Mouse (Mus musculus): ENCODE results near the gene Map7. TPM values are rescaled to one million over a fixed set of nuclear protein-coding genes. Genes with fewer than 3 reads are reported as not detected.

Gene Map7
- polyA plus RNA-seq, 1 experiment from 2014 or later, result 44.7 TPM

GRCm38 (mm10) chr10:20149121-20149834 lies 1.0 kb downstream of the Map7 start:
- no peaks in the 10 kb centered on the region for H3K36me3 ChIP-seq (ENCODE audit: control insufficient read depth, insufficient read depth, low read length)
- peak overlapping the region; percentile 78 for H3K27ac ChIP-seq (ENCODE audit: low read length)
- peak overlapping the region; percentile 90 for H3K4me2 ChIP-seq (ENCODE audit: low read depth, low read length)
- H3K9ac ChIP-seq (ENCODE audit: low read depth, low read length), result peak overlapping the region; percentile 86
- peak overlapping the region; percentile 83 for H3K4me3 ChIP-seq (ENCODE audit: low read length)
- H3K9me3 ChIP-seq (ENCODE audit: control insufficient read depth, low read length), result no peaks in the 10 kb centered on the region
- under 1% methylated on average over 65 of the region's 74 CpGs for WGBS
- peaks cover 5% of the 10 kb centered on the region; the same call in 1 of the 2 replicates for H3K4me1 ChIP-seq (ENCODE audit: control insufficient read depth, insufficient read depth, low read length)
- peak; percentile 64 for ATAC-seq
- H3K27me3 ChIP-seq (replicated peaks; ENCODE audit: control insufficient read depth, insufficient read depth, low read length), result peaks cover 7% of the 10 kb centered on the region; the same call in 1 of the 2 replicates

GRCm38 (mm10) chr10:20149835-20150355 lies 1.6 kb downstream of the Map7 start:
- ATAC-seq, result no peak
- peaks cover 5% of the 10 kb centered on the region; the same call in 1 of the 2 replicates for H3K4me1 ChIP-seq (ENCODE audit: control insufficient read depth, insufficient read depth, low read length)
- H3K36me3 ChIP-seq (ENCODE audit: control insufficient read depth, insufficient read depth, low read length), result no peaks in the 10 kb centered on the region
- peak overlapping the region; percentile 78; the same call in 1 of the 2 replicates for H3K27ac ChIP-seq (ENCODE audit: low read length)
- peak overlapping the region; percentile 83 for H3K4me3 ChIP-seq (ENCODE audit: low read length)
- WGBS, result 6% methylated on average over 13 of the region's 13 CpGs
- H3K4me2 ChIP-seq (ENCODE audit: low read depth, low read length), result peak overlapping the region; percentile 90
- H3K27me3 ChIP-seq (replicated peaks; ENCODE audit: control insufficient read depth, insufficient read depth, low read length), result peaks cover 7% of the 10 kb centered on the region; the same call in 1 of the 2 replicates
- H3K9me3 ChIP-seq (ENCODE audit: control insufficient read depth, low read length), result no peaks in the 10 kb centered on the region
- peak overlapping the region; percentile 86 for H3K9ac ChIP-seq (ENCODE audit: low read depth, low read length)

- ATAC-seq, result no peak
- peaks cover 5% of the 10 kb centered on the region for H3K4me1 ChIP-seq (ENCODE audit: control insufficient read depth, insufficient read depth, low read length)
- H3K27me3 ChIP-seq (replicated peaks; ENCODE audit: control insufficient read depth, insufficient read depth, low read length), result peaks cover 7% of the 10 kb centered on the region; the same call in 1 of the 2 replicates
- no peak overlapping the region for H3K27ac ChIP-seq (ENCODE audit: low read length)
- H3K4me3 ChIP-seq (ENCODE audit: low read length), result no peak overlapping the region
- H3K9me3 ChIP-seq (ENCODE audit: control insufficient read depth, low read length), result no peaks in the 10 kb centered on the region
- H3K4me2 ChIP-seq (ENCODE audit: low read depth, low read length), result no peak overlapping the region
- H3K36me3 ChIP-seq (ENCODE audit: control insufficient read depth, insufficient read depth, low read length), result no peaks in the 10 kb centered on the region
- 83% methylated on average over 1 of the region's 1 CpGs for WGBS
- H3K9ac ChIP-seq (ENCODE audit: low read depth, low read length), result no peak overlapping the region
These were observed 3.9 kb downstream of the Map7 start for GRCm38 (mm10) chr10:20152131-20152530.

DNA sequence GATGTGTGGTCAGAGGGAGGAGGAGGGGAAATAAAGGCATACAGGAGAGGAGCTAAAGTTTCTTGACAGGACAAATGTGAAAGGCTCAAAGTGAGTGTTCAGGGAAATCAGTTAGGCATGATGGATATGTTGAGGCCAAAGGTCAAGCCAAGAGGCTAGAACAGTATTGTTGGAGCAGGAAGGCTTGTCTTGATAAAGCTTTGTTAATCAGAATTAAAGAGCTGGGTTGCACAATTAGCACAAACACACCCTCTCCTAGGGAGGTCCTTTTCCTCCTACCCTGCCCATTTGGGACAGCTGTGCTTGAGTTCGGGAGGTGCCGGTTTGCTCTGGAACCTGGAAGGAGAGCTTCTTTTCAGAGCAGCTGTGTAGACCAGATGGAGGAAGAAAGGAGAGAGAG lies 5.2 kb downstream of the Map7 start:
- Histone ChIP-seq H3K9me3 (ENCODE audit: control insufficient read depth, low read length) (no peaks in the 10 kb centered on the region), H3K4me1 (ENCODE audit: control insufficient read depth, insufficient read depth, low read length) (peaks cover 5% of the 10 kb centered on the region), H3K4me2 (ENCODE audit: low read depth, low read length) (no peak overlapping the region), H3K4me3 (ENCODE audit: low read length) (no peak overlapping the region), H3K9ac (ENCODE audit: low read depth, low read length) (no peak overlapping the region), H3K27ac (ENCODE audit: low read length) (peak overlapping the region; percentile 74), H3K36me3 (ENCODE audit: control insufficient read depth, insufficient read depth, low read length) (no peaks in the 10 kb centered on the region), H3K27me3 (replicated peaks; ENCODE audit: control insufficient read depth, insufficient read depth, low read length) (peaks cover 5% of the 10 kb centered on the region; the same call in 1 of the 2 replicates)
- ATAC-seq, result peak; percentile 45
- WGBS, result 52% methylated on average over 2 of the region's 2 CpGs

DNA sequence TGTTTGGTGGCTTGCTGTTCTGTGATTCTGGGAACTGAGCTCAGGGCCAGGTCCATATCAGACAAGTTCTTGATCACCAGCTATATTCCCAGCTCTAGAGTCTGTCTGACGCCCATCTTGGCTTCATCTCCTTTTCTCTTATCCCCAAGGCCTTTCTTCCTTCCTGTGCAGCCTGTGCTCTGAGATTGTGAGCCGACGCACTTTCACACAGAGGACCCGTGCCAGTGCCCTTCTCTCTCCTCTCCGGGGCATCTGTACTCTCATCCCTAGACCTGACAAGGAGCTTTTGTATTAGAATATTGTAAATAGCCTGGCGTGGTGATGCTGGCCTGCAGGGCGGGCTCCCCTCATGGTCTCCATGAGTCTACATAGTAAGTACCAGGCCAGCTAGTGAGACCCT lies 7.1 kb downstream of the Map7 start:
- no peak for ATAC-seq
- Histone ChIP-seq H3K4me3 (ENCODE audit: low read length) (no peak overlapping the region), H3K4me1 (ENCODE audit: control insufficient read depth, insufficient read depth, low read length) (peaks cover 5% of the 10 kb centered on the region), H3K36me3 (ENCODE audit: control insufficient read depth, insufficient read depth, low read length) (no peaks in the 10 kb centered on the region), H3K9ac (ENCODE audit: low read depth, low read length) (no peak overlapping the region), H3K9me3 (ENCODE audit: control insufficient read depth, low read length) (no peaks in the 10 kb centered on the region), H3K27ac (ENCODE audit: low read length) (no peak overlapping the region), H3K4me2 (ENCODE audit: low read depth, low read length) (no peak overlapping the region), H3K27me3 (replicated peaks; ENCODE audit: control insufficient read depth, insufficient read depth, low read length) (no peaks in the 10 kb centered on the region)
- 73% methylated on average over 7 of the region's 7 CpGs for WGBS

DNA sequence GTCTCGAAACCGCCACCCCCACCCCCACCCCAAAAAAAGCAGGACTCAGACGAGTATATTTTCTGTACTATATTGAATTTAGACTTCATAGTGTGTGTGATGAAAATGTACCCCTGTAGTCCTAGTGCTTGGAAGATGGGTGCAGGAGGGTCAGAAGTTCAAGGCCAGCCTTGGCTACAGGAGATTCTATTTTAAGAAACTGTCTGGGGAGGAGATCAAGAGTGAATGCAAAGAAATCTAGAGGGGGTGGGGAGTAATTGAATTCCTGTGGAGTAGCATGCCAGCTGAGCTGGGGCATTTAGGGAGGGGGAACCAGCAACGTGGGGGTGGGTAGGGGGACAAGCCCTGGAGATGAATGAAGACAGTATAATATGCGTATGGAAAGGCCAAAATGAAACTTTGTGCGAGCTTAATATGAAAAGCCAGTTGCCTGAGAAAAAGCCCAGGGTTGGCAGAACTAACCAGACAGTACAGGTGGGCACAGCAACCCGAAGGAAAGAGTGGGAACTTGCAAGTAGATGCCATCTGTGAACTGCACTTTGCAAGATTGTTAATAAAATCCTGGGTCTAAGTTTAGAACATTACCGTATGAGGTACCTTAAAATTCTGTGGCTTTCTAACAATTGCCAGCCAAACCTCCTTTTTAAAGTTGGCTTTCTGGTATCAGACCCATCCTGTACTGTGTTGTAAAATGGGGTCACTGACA lies 8.9 kb downstream of the Map7 start:
- Histone ChIP-seq H3K4me3 (ENCODE audit: low read length) (no peak overlapping the region), H3K4me2 (ENCODE audit: low read depth, low read length) (no peak overlapping the region), H3K27me3 (replicated peaks; ENCODE audit: control insufficient read depth, insufficient read depth, low read length) (no peaks in the 10 kb centered on the region), H3K36me3 (ENCODE audit: control insufficient read depth, insufficient read depth, low read length) (no peaks in the 10 kb centered on the region), H3K9ac (ENCODE audit: low read depth, low read length) (no peak overlapping the region), H3K4me1 (ENCODE audit: control insufficient read depth, insufficient read depth, low read length) (peaks cover 11% of the 10 kb centered on the region), H3K27ac (ENCODE audit: low read length) (no peak overlapping the region), H3K9me3 (ENCODE audit: control insufficient read depth, low read length) (no peaks in the 10 kb centered on the region)
- no peak for ATAC-seq
- WGBS, result 77% methylated on average over 8 of the region's 8 CpGs

GRCm38 (mm10) chr10:20158756-20159155 lies 10.5 kb downstream of the Map7 start:
- Histone ChIP-seq H3K27ac (ENCODE audit: low read length) (no peak overlapping the region), H3K9me3 (ENCODE audit: control insufficient read depth, low read length) (no peaks in the 10 kb centered on the region), H3K36me3 (ENCODE audit: control insufficient read depth, insufficient read depth, low read length) (no peaks in the 10 kb centered on the region), H3K4me3 (ENCODE audit: low read length) (no peak overlapping the region), H3K4me2 (ENCODE audit: low read depth, low read length) (no peak overlapping the region), H3K4me1 (ENCODE audit: control insufficient read depth, insufficient read depth, low read length) (peaks cover 14% of the 10 kb centered on the region), H3K27me3 (replicated peaks; ENCODE audit: control insufficient read depth, insufficient read depth, low read length) (no peaks in the 10 kb centered on the region), H3K9ac (ENCODE audit: low read depth, low read length) (no peak overlapping the region)
- ATAC-seq, result no peak
- WGBS, result 61% methylated on average over 4 of the region's 4 CpGs

DNA sequence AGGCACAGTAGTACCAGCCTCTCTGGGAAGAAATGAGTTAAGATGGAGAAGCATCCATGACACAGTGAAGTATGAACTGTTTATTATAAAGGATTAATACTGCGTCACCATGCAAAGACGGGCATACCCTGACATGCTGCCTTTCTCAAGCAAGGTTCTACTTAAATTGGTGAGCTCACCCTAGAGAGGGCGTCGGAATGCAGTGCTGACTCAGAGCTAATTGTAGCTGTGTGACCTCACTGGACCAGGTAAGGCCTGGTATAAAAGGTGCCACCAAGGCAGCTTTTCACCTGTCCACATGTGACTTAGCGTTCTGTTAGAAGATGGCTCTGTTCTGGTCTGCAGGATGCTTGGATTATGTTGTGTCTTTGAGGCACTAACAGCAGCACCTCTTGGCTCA lies 11.0 kb downstream of the Map7 start:
- H3K4me2 ChIP-seq (ENCODE audit: low read depth, low read length), result no peak overlapping the region
- H3K9me3 ChIP-seq (ENCODE audit: control insufficient read depth, low read length), result no peaks in the 10 kb centered on the region
- no peak overlapping the region for H3K27ac ChIP-seq (ENCODE audit: low read length)
- H3K4me3 ChIP-seq (ENCODE audit: low read length), result no peak overlapping the region
- no peaks in the 10 kb centered on the region for H3K27me3 ChIP-seq (replicated peaks; ENCODE audit: control insufficient read depth, insufficient read depth, low read length)
- WGBS, result 84% methylated on average over 5 of the region's 5 CpGs
- H3K36me3 ChIP-seq (ENCODE audit: control insufficient read depth, insufficient read depth, low read length), result no peaks in the 10 kb centered on the region
- no peak for ATAC-seq
- H3K4me1 ChIP-seq (ENCODE audit: control insufficient read depth, insufficient read depth, low read length), result peaks cover 10% of the 10 kb centered on the region
- H3K9ac ChIP-seq (ENCODE audit: low read depth, low read length), result no peak overlapping the region

GRCm38 (mm10) chr10:20160914-20161313 lies 12.6 kb downstream of the Map7 start:
- Histone ChIP-seq H3K27me3 (replicated peaks; ENCODE audit: control insufficient read depth, insufficient read depth, low read length) (no peaks in the 10 kb centered on the region), H3K36me3 (ENCODE audit: control insufficient read depth, insufficient read depth, low read length) (no peaks in the 10 kb centered on the region), H3K4me2 (ENCODE audit: low read depth, low read length) (no peak overlapping the region), H3K27ac (ENCODE audit: low read length) (peak overlapping the region; percentile 37; the same call in 1 of the 2 replicates), H3K4me1 (ENCODE audit: control insufficient read depth, insufficient read depth, low read length) (peaks cover 10% of the 10 kb centered on the region), H3K4me3 (ENCODE audit: low read length) (no peak overlapping the region), H3K9ac (ENCODE audit: low read depth, low read length) (no peak overlapping the region), H3K9me3 (ENCODE audit: control insufficient read depth, low read length) (no peaks in the 10 kb centered on the region)
- WGBS, result 59% methylated on average over 8 of the region's 8 CpGs
- no peak for ATAC-seq

Measured in intestine, embryonic 16.5 days (tissue).